Mouse (Mus musculus): Measurements from ENCODE around the gene Ankrd33.
"Not testable (repeated sequence)": the region's sequence is repeated elsewhere in the genome, so short reads cannot be mapped to it uniquely, and the experiment has no call there.

GRCm38 (mm10) chr15:101113778-101114177 is 1.8 kb upstream of the Ankrd33 start:
- not testable (repeated sequence) for TF ChIP-seq TAL1 (conservative IDR thresholded peaks at IDR 0.05; ENCODE audit: low read depth, low read length); CTCF (IDR thresholded peaks at IDR 0.05; ENCODE audit: low read depth, low read length)

Measured in G1E (cell line).